Mouse (Mus musculus): ENCODE results near the gene Xrcc5.

DNA sequence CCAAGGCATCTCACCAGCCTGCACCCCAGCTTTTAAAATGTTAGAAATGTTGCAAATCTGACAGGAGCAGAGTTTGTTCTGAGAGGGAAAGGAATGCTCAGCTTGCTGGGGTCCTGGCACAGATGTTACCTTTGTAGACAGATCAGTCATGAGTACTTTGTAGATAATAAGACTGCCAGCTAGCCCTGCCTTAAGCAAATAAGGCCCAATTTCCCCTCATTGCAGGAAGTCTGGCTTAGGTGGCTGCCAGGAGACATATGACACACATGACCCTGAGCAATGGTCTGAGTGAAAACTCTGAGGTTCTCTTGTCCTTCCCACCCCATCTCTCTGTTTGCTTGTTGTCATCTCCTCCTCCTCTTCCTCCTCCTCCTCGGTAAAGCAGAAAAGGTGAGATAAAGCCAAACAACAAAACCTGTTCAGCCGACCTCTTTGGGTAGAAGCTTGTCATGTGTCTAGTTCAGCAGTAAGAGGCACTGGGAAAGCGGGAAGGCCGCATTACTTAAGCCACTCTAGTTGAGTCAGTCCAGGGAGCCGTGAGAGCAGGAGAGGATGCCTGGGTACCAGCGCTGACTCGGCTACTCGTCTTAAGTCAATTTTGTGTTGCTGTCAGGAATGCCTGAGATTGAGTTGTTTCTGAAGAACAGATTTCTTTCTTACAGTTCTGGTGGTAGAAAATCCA is 92.6 kb downstream of the Xrcc5 start:
- TF ChIP-seq POLR2A (IDR thresholded peaks at IDR 0.05; ENCODE audit: borderline replicate concordance, insufficient read depth, low read length) (no peak), CTCF (IDR thresholded peaks at IDR 0.05; ENCODE audit: borderline replicate concordance, insufficient read depth, low read depth, low read length) (no peak)
